Mouse (Mus musculus) stomach, postnatal 0 days (tissue): Measurements from ENCODE around the gene Sla2. TPM values are rescaled to one million over a fixed set of nuclear protein-coding genes. Genes with fewer than 3 reads are reported as not detected.
"Not testable (repeated sequence)": the region's sequence is repeated elsewhere in the genome, so short reads cannot be mapped to it uniquely, and the experiment has no call there.

Experiments
- ATAC-seq: fragments of 200-750 bp; cut with Nextera tagmentation; 2 replicates; pipeline ENCODE4 v1.8.0; 2017; ENCODE audit not compliant: low FRiP score, low TSS enrichment
- DNase-seq: peaks from one replicate; pipeline ENCODE4 v3.0.0-alpha.2; 2016; ENCODE audit warnings: low spot score
- H3K27ac ChIP-seq: fragments of 300-500 bp; sonication (generic); replicated peaks from 2 replicates; pipeline ENCODE4 v1.5.1; 2014; ENCODE audit warnings: mild to moderate bottlenecking, control low read depth
- H3K27me3 ChIP-seq: fragments of 300-500 bp; sonication (generic); 2 replicates; pipeline ENCODE4 v1.6.1; 2014; ENCODE audit warnings: low read length; ENCODE audit not compliant: control insufficient read depth, insufficient read depth
- H3K36me3 ChIP-seq: fragments of 300-500 bp; sonication (generic); 2 replicates; pipeline ENCODE4 v1.6.1; 2014; ENCODE audit warnings: low read length, mixed read lengths; ENCODE audit not compliant: control insufficient read depth, insufficient read depth
- H3K4me1 ChIP-seq: fragments of 300-500 bp; sonication (generic); replicated peaks from 2 replicates; pipeline ENCODE4 v1.6.1; 2014; ENCODE audit warnings: antibody characterized with exemption; ENCODE audit not compliant: control insufficient read depth, insufficient read depth
- H3K4me2 ChIP-seq: fragments of 300-500 bp; sonication (generic); replicated peaks from 2 replicates; pipeline ENCODE4 v1.6.1; 2014; ENCODE audit warnings: low read depth, mild to moderate bottlenecking, control low read depth, moderate library complexity
- H3K4me3 ChIP-seq: fragments of 300-500 bp; sonication (generic); 2 replicates; pipeline ENCODE4 v1.5.1; 2014; ENCODE audit warnings: low read depth, low read length, control low read depth
- H3K9ac ChIP-seq: fragments of 300-500 bp; sonication (generic); 2 replicates; pipeline ENCODE4 v1.6.1; 2014; ENCODE audit warnings: mild to moderate bottlenecking, low read length, control low read depth, mixed read lengths
- H3K9me3 ChIP-seq: fragments of 300-500 bp; sonication (generic); 2 replicates; pipeline ENCODE4 v1.6.1; 2016; ENCODE audit warnings: low read length; ENCODE audit not compliant: control insufficient read depth
- CTCF ChIP-seq: IDR thresholded peaks from 2 replicates; pipeline ENCODE4 v1.5.1; 2016; ENCODE audit warnings: antibody characterized with exemption, low read depth, mild to moderate bottlenecking, moderate library complexity
- EP300 ChIP-seq: optimal IDR thresholded peaks from 2 replicates; pipeline ENCODE3; 2016; ENCODE audit warnings: antibody characterized with exemption
- WGBS: fragments of 180-500 bp; shearing (Covaris S2); extraction: QIAGEN DNeasy Blood & Tissue Kit; methylation state at CpG from one replicate; pipeline ENCODE4 v1.1.7; 2014; 5-methylcytosine and 5-hydroxymethylcytosine counted together
- polyA plus RNA-seq: library from polyadenylated mRNA; unstranded; fragments of >200 nt; fragmentation: Nextera tagmentation; extraction: Ambion mirVana; gene quantifications from 2 replicates; pipeline ENCODE4 v1.2.1, GENCODE M21; 2015

The Sla2 gene
- polyA plus RNA-seq, 1 experiment from 2014 or later = 0.17 TPM

GRCm38 (mm10) chr2:156919796-156920195 lies 32.8 kb upstream of the Sla2 start:
- 39% methylated on average over 2 of the region's 2 CpGs for WGBS
- DNase-seq = no peak
- no peak overlapping the region for H3K9ac ChIP-seq
- TF ChIP-seq EP300 = no peak
- no peak for TF ChIP-seq CTCF
- no peak overlapping the region for H3K4me2 ChIP-seq
- no peaks in the 10 kb centered on the region for H3K4me1 ChIP-seq
- H3K36me3 ChIP-seq = no peaks in the 10 kb centered on the region
- no peaks in the 10 kb centered on the region for H3K27me3 ChIP-seq
- no peak overlapping the region for H3K4me3 ChIP-seq
- no peak for ATAC-seq
- H3K9me3 ChIP-seq = no peaks in the 10 kb centered on the region
- H3K27ac ChIP-seq = no peak overlapping the region

DNA sequence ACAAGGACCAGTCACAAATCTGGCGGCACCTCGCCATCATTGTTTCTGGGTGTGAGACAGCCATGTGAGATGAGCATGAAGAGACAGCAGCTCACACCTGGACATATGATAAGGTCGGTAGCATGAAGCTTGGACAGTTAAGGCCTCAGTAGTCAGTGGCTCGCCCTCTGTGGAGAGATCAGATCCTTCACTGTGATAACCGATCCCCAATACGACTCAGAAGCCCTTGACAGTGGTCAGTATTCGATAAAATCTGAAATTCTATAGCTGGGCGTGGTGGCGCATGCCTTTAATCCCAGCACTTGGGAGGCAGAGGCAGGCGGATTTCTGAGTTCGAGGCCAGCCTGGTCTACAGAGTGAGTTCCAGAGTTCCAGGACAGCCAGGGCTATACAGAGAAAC lies 32.2 kb upstream of the Sla2 start:
- not testable (repeated sequence) for H3K4me2 ChIP-seq, DNase-seq, H3K27me3 ChIP-seq, ATAC-seq, H3K27ac ChIP-seq, H3K36me3 ChIP-seq, H3K9me3 ChIP-seq, H3K4me3 ChIP-seq, H3K9ac ChIP-seq, H3K4me1 ChIP-seq
- WGBS = 88% methylated on average over 11 of the region's 11 CpGs

DNA sequence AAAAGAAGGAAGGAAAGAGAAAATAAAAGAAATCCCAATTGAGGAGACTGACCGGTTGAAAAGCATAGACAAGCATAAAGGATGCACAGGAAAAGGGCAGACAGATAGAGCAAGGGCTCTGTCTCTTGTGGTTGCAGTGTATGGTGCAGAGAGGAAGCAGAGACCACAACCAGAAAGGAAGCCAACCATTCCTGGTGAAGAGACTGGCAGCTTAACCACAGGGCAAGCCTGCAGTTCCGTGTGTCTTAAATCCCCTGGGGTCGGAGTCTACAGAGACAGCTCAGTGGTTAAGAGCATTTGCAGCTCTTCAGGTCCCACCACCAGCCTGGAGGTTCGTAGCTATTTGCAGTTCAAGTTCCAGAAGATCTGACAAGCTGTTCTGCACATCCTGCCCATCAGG lies 31.6 kb upstream of the Sla2 start:
- ATAC-seq (no peak), DNase-seq (no peak)
- Histone ChIP-seq H3K4me2 (no peak overlapping the region), H3K36me3 (no peaks in the 10 kb centered on the region), H3K4me3 (no peak overlapping the region), H3K9me3 (no peaks in the 10 kb centered on the region), H3K4me1 (no peaks in the 10 kb centered on the region), H3K9ac (no peak overlapping the region), H3K27me3 (no peaks in the 10 kb centered on the region), H3K27ac (no peak overlapping the region)
- 57% methylated on average over 4 of the region's 4 CpGs for WGBS
- no peak for TF ChIP-seq EP300
- TF ChIP-seq CTCF = no peak

DNA sequence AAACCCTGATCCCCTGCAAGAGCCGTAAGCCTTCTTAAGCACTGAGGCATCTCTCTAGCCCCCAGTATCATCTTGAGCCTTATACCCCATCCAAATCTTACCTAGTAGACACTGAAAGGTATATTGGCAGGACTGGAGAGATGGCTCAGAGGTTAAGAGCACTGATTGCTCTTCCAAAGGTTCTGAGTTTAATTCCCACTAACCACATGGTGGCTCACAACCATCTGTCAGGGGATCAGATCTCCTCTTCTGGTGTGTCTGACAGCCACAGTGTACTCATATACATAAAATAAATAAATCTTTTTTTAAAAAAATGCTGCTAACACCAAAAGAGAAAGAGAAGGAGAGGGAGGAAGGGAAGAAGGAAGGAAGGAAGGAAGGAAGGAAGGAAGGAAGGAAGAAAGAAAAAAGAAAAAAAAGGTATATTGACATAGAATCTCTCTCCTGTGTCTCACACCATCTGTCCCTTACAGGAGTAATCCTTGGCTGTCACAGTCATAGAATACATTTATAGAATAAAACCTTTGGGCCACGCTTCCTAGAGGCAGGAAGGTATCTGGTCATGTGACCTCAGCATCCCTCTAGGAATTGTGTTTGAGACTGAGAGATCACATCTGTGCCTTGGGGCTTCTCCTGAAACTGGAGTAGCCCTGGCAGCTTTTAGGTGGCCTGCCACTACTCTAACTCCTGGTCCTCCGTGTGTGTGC lies 29.6 kb upstream of the Sla2 start:
- Histone ChIP-seq H3K4me2 (no peak overlapping the region), H3K27ac (no peak overlapping the region), H3K4me1 (no peaks in the 10 kb centered on the region), H3K9me3 (no peaks in the 10 kb centered on the region), H3K9ac (no peak overlapping the region), H3K4me3 (no peak overlapping the region), H3K36me3 (no peaks in the 10 kb centered on the region), H3K27me3 (no peaks in the 10 kb centered on the region)
- ATAC-seq (no peak), DNase-seq (no peak)
- TF ChIP-seq CTCF = no peak
- TF ChIP-seq EP300 = no peak
- WGBS = 84% methylated on average over 3 of the region's 3 CpGs

- Histone ChIP-seq H3K27me3 (no peaks in the 10 kb centered on the region), H3K4me1 (no peaks in the 10 kb centered on the region), H3K4me3 (no peak overlapping the region), H3K9me3 (no peaks in the 10 kb centered on the region), H3K36me3 (no peaks in the 10 kb centered on the region), H3K4me2 (no peak overlapping the region), H3K27ac (no peak overlapping the region), H3K9ac (no peak overlapping the region)
- DNase-seq = no peak
- no peak for TF ChIP-seq EP300
- WGBS = 79% methylated on average over 3 of the region's 3 CpGs
- no peak for ATAC-seq
These were observed 28.6 kb upstream of the Sla2 start for GRCm38 (mm10) chr2:156915559-156915958.

GRCm38 (mm10) chr2:156913191-156913590 lies 26.2 kb upstream of the Sla2 start:
- no peaks in the 10 kb centered on the region for H3K36me3 ChIP-seq

GRCm38 (mm10) chr2:156905931-156906330 lies 18.9 kb upstream of the Sla2 start:
- ATAC-seq, DNase-seq, H3K9ac ChIP-seq, H3K27me3 ChIP-seq, H3K4me2 ChIP-seq, H3K4me1 ChIP-seq, H3K36me3 ChIP-seq, H3K9me3 ChIP-seq, H3K27ac ChIP-seq, H3K4me3 ChIP-seq: not testable (repeated sequence)
- WGBS = 32% methylated on average over 4 of the region's 4 CpGs

More at GRCm38 (mm10) chr2:156913191-156913590, 26.2 kb upstream of the Sla2 start:
- 50% methylated on average over 5 of the region's 5 CpGs for WGBS
- no peak for ATAC-seq
- no peak for TF ChIP-seq EP300
- TF ChIP-seq CTCF = no peak
- Histone ChIP-seq H3K27me3 (no peaks in the 10 kb centered on the region), H3K9ac (no peak overlapping the region), H3K4me1 (no peaks in the 10 kb centered on the region), H3K4me3 (no peak overlapping the region), H3K27ac (no peak overlapping the region), H3K4me2 (no peak overlapping the region), H3K9me3 (no peaks in the 10 kb centered on the region)
- no peak for DNase-seq
